Mouse (Mus musculus): ENCODE measurements around the gene Hes2. TPM values are rescaled to one million over a fixed set of nuclear protein-coding genes. Genes with fewer than 3 reads are reported as not detected.

Hes2 gene
- polyA plus RNA-seq (2014; fragmentation: Nextera tagmentation; extraction: Ambion mirVana), result not detected in 2 replicates

- peak within 1 kb of the TSS; percentile 13; the same call in 1 of the 2 replicates for H3K4me3 ChIP-seq (ENCODE audit: low read depth, low read length)
- no peaks in the 10 kb centered on the region for H3K36me3 ChIP-seq (ENCODE audit: control insufficient read depth, insufficient read depth, low read length)
- no peak within 1 kb of the TSS for H3K27ac ChIP-seq (ENCODE audit: low read depth)
- H3K9ac ChIP-seq (ENCODE audit: low read length), result no peak within 1 kb of the TSS
- peaks cover 12% of the 10 kb centered on the region; the same call in 1 of the 2 replicates for H3K4me1 ChIP-seq (replicated peaks; ENCODE audit: control insufficient read depth, insufficient read depth, low read length)
- no peaks in the 10 kb centered on the region for H3K9me3 ChIP-seq (ENCODE audit: control insufficient read depth, low read length)
- 5% methylated on average over 35 of the region's 35 CpGs for WGBS
- peaks cover 65% of the 10 kb centered on the region for H3K27me3 ChIP-seq (replicated peaks; ENCODE audit: control insufficient read depth, insufficient read depth, low read length)
- ATAC-seq (replicated peaks; ENCODE audit: low FRiP score, low TSS enrichment, low read depth) (no peak; the same call in 1 of the 2 replicates), DNase-seq (ENCODE audit: low spot score) (no peak)
- H3K4me2 ChIP-seq (ENCODE audit: low read length), result peak within 1 kb of the TSS; percentile 34
Observed at GRCm38 (mm10) chr4:152158585-152159284, at the start of gene Hes2. Gene Hes2, plus strand, starts transcription at chr4:152158867.

GRCm38 (mm10) chr4:152109509-152109908, 49.2 kb upstream of the Hes2 start:
- Histone ChIP-seq H3K27ac (ENCODE audit: low read depth) (no peak overlapping the region), H3K4me3 (ENCODE audit: low read depth, low read length) (no peak overlapping the region), H3K27me3 (replicated peaks; ENCODE audit: control insufficient read depth, insufficient read depth, low read length) (0 out of 2 replicates have a peak, but pooled peaks cover 2% of the 10 kb centered on the region), H3K36me3 (ENCODE audit: control insufficient read depth, insufficient read depth, low read length) (peaks cover 66% of the 10 kb centered on the region), H3K9me3 (ENCODE audit: control insufficient read depth, low read length) (no peaks in the 10 kb centered on the region), H3K4me2 (ENCODE audit: low read length) (no peak overlapping the region), H3K4me1 (replicated peaks; ENCODE audit: control insufficient read depth, insufficient read depth, low read length) (peaks cover 6% of the 10 kb centered on the region), H3K9ac (ENCODE audit: low read length) (no peak overlapping the region)
- ATAC-seq (replicated peaks; ENCODE audit: low FRiP score, low TSS enrichment, low read depth) (no peak), DNase-seq (ENCODE audit: low spot score) (no peak)
- WGBS, result 65% methylated on average over 3 of the region's 3 CpGs

- peaks cover 11% of the 10 kb centered on the region; the same call in 1 of the 2 replicates for H3K27me3 ChIP-seq (replicated peaks; ENCODE audit: control insufficient read depth, insufficient read depth, low read length)
- WGBS, result 80% methylated on average over 4 of the region's 4 CpGs
- H3K9ac ChIP-seq (ENCODE audit: low read length), result no peak overlapping the region
- peaks cover 69% of the 10 kb centered on the region for H3K36me3 ChIP-seq (ENCODE audit: control insufficient read depth, insufficient read depth, low read length)
- no peak overlapping the region for H3K4me2 ChIP-seq (ENCODE audit: low read length)
- DNase-seq (ENCODE audit: low spot score) (no peak), ATAC-seq (replicated peaks; ENCODE audit: low FRiP score, low TSS enrichment, low read depth) (no peak)
- H3K4me1 ChIP-seq (replicated peaks; ENCODE audit: control insufficient read depth, insufficient read depth, low read length), result peaks cover 16% of the 10 kb centered on the region
- H3K27ac ChIP-seq (ENCODE audit: low read depth), result no peak overlapping the region
- no peak overlapping the region for H3K4me3 ChIP-seq (ENCODE audit: low read depth, low read length)
- H3K9me3 ChIP-seq (ENCODE audit: control insufficient read depth, low read length), result no peaks in the 10 kb centered on the region
Observed at GRCm38 (mm10) chr4:152110689-152111088, 48.0 kb upstream of the Hes2 start.

GRCm38 (mm10) chr4:152112329-152112728, 46.3 kb upstream of the Hes2 start:
- Histone ChIP-seq H3K9ac (ENCODE audit: low read length) (no peak overlapping the region), H3K36me3 (ENCODE audit: control insufficient read depth, insufficient read depth, low read length) (peaks cover 58% of the 10 kb centered on the region), H3K27me3 (replicated peaks; ENCODE audit: control insufficient read depth, insufficient read depth, low read length) (peaks cover 18% of the 10 kb centered on the region), H3K4me3 (ENCODE audit: low read depth, low read length) (no peak overlapping the region), H3K4me1 (replicated peaks; ENCODE audit: control insufficient read depth, insufficient read depth, low read length) (peaks cover 20% of the 10 kb centered on the region), H3K4me2 (ENCODE audit: low read length) (no peak overlapping the region), H3K27ac (ENCODE audit: low read depth) (no peak overlapping the region), H3K9me3 (ENCODE audit: control insufficient read depth, low read length) (no peaks in the 10 kb centered on the region)
- DNase-seq (ENCODE audit: low spot score) (no peak), ATAC-seq (replicated peaks; ENCODE audit: low FRiP score, low TSS enrichment, low read depth) (no peak)
- whole genome bisulfite sequencing, result 78% methylated on average over 9 of the region's 9 CpGs

- H3K27me3 ChIP-seq (replicated peaks; ENCODE audit: control insufficient read depth, insufficient read depth, low read length), result peaks cover 34% of the 10 kb centered on the region
- no peak for ATAC-seq (replicated peaks; ENCODE audit: low FRiP score, low TSS enrichment, low read depth)
- no peaks in the 10 kb centered on the region for H3K9me3 ChIP-seq (ENCODE audit: control insufficient read depth, low read length)
- peaks cover 16% of the 10 kb centered on the region for H3K4me1 ChIP-seq (replicated peaks; ENCODE audit: control insufficient read depth, insufficient read depth, low read length)
- WGBS, result 72% methylated on average over 16 of the region's 16 CpGs
- H3K27ac ChIP-seq (ENCODE audit: low read depth), result no peak overlapping the region
- no peak overlapping the region for H3K4me3 ChIP-seq (ENCODE audit: low read depth, low read length)
- H3K4me2 ChIP-seq (ENCODE audit: low read length), result no peak overlapping the region
- DNase-seq (ENCODE audit: low spot score), result no peak
- peaks cover 50% of the 10 kb centered on the region for H3K36me3 ChIP-seq (ENCODE audit: control insufficient read depth, insufficient read depth, low read length)
- H3K9ac ChIP-seq (ENCODE audit: low read length), result no peak overlapping the region
Observed at GRCm38 (mm10) chr4:152114080-152114479, 44.6 kb upstream of the Hes2 start.

GRCm38 (mm10) chr4:152115921-152116612, 42.6 kb upstream of the Hes2 start, which contains the start of gene Tnfrsf25:
Gene Tnfrsf25, plus strand, starts transcription at chr4:152115934.
- H3K27me3 ChIP-seq (replicated peaks; ENCODE audit: control insufficient read depth, insufficient read depth, low read length), result peaks cover 54% of the 10 kb centered on the region

GRCm38 (mm10) chr4:152117538-152117937, 41.1 kb upstream of the Hes2 start:
- Histone ChIP-seq H3K9me3 (ENCODE audit: control insufficient read depth, low read length) (no peaks in the 10 kb centered on the region), H3K9ac (ENCODE audit: low read length) (no peak overlapping the region), H3K36me3 (ENCODE audit: control insufficient read depth, insufficient read depth, low read length) (peaks cover 18% of the 10 kb centered on the region), H3K4me2 (ENCODE audit: low read length) (no peak overlapping the region), H3K27me3 (replicated peaks; ENCODE audit: control insufficient read depth, insufficient read depth, low read length) (peaks cover 69% of the 10 kb centered on the region), H3K4me1 (replicated peaks; ENCODE audit: control insufficient read depth, insufficient read depth, low read length) (peaks cover 36% of the 10 kb centered on the region), H3K27ac (ENCODE audit: low read depth) (no peak overlapping the region), H3K4me3 (ENCODE audit: low read depth, low read length) (no peak overlapping the region)
- WGBS, result 67% methylated on average over 9 of the region's 9 CpGs
- DNase-seq (ENCODE audit: low spot score) (no peak), ATAC-seq (replicated peaks; ENCODE audit: low FRiP score, low TSS enrichment, low read depth) (no peak; the same call in 1 of the 2 replicates)

More at GRCm38 (mm10) chr4:152115921-152116612, 42.6 kb upstream of the Hes2 start, which contains the start of gene Tnfrsf25:
- Histone ChIP-seq H3K27ac (ENCODE audit: low read depth) (no peak within 1 kb of the TSS), H3K4me3 (ENCODE audit: low read depth, low read length) (peak within 1 kb of the TSS; percentile 4; the same call in 1 of the 2 replicates), H3K4me2 (ENCODE audit: low read length) (peak within 1 kb of the TSS; percentile 44), H3K9me3 (ENCODE audit: control insufficient read depth, low read length) (no peaks in the 10 kb centered on the region), H3K36me3 (ENCODE audit: control insufficient read depth, insufficient read depth, low read length) (peaks cover 30% of the 10 kb centered on the region), H3K9ac (ENCODE audit: low read length) (peak within 1 kb of the TSS; percentile 1; the same call in 1 of the 2 replicates), H3K4me1 (replicated peaks; ENCODE audit: control insufficient read depth, insufficient read depth, low read length) (peaks cover 34% of the 10 kb centered on the region)
- DNase-seq (ENCODE audit: low spot score), result no peak
- WGBS, result 6% methylated on average over 30 of the region's 30 CpGs
- ATAC-seq (replicated peaks; ENCODE audit: low FRiP score, low TSS enrichment, low read depth), result peak; percentile 29; the same call in 1 of the 2 replicates

- H3K4me1 ChIP-seq (replicated peaks; ENCODE audit: control insufficient read depth, insufficient read depth, low read length), result peaks cover 36% of the 10 kb centered on the region
- ATAC-seq (replicated peaks; ENCODE audit: low FRiP score, low TSS enrichment, low read depth) (no peak), DNase-seq (ENCODE audit: low spot score) (peak; percentile 80)
- no peaks in the 10 kb centered on the region for H3K9me3 ChIP-seq (ENCODE audit: control insufficient read depth, low read length)
- peaks cover 90% of the 10 kb centered on the region for H3K27me3 ChIP-seq (replicated peaks; ENCODE audit: control insufficient read depth, insufficient read depth, low read length)
- H3K9ac ChIP-seq (ENCODE audit: low read length), result no peak overlapping the region
- 6% methylated on average over 39 of the region's 39 CpGs for WGBS
- no peak overlapping the region for H3K27ac ChIP-seq (ENCODE audit: low read depth)
- H3K36me3 ChIP-seq (ENCODE audit: control insufficient read depth, insufficient read depth, low read length), result peaks cover 3% of the 10 kb centered on the region; the same call in 1 of the 2 replicates
- no peak overlapping the region for H3K4me3 ChIP-seq (ENCODE audit: low read depth, low read length)
- peak overlapping the region; percentile 21; the same call in 1 of the 2 replicates for H3K4me2 ChIP-seq (ENCODE audit: low read length)
Observed at GRCm38 (mm10) chr4:152119396-152120292, 39.0 kb upstream of the Hes2 start.

Measured in intestine, embryonic 14.5 days (tissue).